Mouse (Mus musculus) liver, postnatal 0 days (tissue): ENCODE results near the gene Prm3.

Experiments used
- CTCF ChIP-seq: sonication (generic); IDR thresholded peaks from 2 replicates; pipeline ENCODE4 v1.5.1; 2016; ENCODE audit warnings: antibody characterized with exemption, low read depth
- EP300 ChIP-seq: IDR thresholded peaks from 2 replicates; pipeline ENCODE4 v1.6.1; 2016; ENCODE audit warnings: antibody characterized with exemption, low read depth, mild to moderate bottlenecking

DNA sequence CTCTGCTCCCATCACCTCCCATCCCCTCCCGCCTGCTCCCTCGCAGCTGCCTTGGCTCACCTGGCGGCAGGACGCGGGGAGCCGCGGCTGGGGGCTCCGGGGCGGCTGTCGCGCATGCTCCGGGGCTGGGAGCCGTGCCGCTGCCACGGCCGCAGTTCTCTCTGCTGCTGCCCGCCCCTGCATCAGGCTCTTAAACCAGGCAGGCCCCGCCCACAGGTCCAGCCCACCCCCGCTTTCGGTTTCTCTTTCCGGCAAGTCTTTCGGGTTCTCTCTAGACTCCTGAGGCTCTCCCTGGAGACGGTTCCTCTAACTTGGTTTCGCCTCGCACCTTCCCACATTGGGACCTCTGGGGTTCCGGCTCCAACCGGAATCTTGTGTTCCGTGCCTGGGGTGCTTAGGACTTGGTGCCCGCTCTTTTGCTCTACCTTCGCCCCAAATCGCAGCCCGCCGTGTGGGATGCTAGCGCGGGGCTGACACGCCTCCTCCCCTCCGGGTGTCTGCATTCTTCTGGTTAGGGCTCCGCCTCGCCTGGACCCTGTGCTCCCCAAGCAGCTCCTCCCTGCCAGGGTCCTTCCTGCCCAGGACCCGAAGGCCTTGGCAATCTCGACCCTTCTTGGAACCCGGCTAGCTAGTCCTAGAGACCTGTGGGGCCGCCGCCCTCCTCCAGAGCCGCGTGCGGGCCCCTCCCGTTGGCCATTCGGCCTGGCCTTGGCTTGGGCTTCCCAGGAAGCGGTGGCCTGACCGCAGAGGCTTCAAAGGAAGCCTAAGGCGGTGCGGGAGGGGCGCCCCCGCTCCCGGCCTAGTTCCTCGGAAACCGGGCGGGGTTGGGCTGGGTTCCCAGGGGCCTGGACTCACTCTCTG lies 5.1 kb downstream of the Prm3 start, which contains the start of gene Socs1:
- TF ChIP-seq CTCF = no peak
- TF ChIP-seq EP300 = no peak
